Mouse (Mus musculus) embryo, embryonic 9.5 days (tissue): ENCODE measurements around the gene Map7.

Experiments used
- DNase-seq: peaks from one replicate; pipeline ENCODE4 v3.0.0-alpha.2; 2017; ENCODE audit errors: extremely low spot score

The Map7 gene

GRCm38 (mm10) chr10:20148130-20148772, at the start of gene Map7:
Map7 (plus strand) TSS chr10:20148471.
- no peak for DNase-seq

- DNase-seq: no peak
These were observed 46.8 kb upstream of the Map7 start for GRCm38 (mm10) chr10:20101456-20101855.

- DNase-seq: no peak
These were observed 43.9 kb upstream of the Map7 start for GRCm38 (mm10) chr10:20104271-20104931.

GRCm38 (mm10) chr10:20105575-20105974, 42.7 kb upstream of the Map7 start:
- no peak for DNase-seq

- DNase-seq: no peak
These were observed 41.2 kb upstream of the Map7 start for GRCm38 (mm10) chr10:20107031-20107430.

GRCm38 (mm10) chr10:20111508-20111907, 36.8 kb upstream of the Map7 start:
- DNase-seq: no peak

- DNase-seq: no peak
These were observed 36.0 kb upstream of the Map7 start for GRCm38 (mm10) chr10:20112026-20112973.

GRCm38 (mm10) chr10:20119504-20120425, 28.5 kb upstream of the Map7 start:
- no peak for DNase-seq

- DNase-seq: no peak
These were observed 26.3 kb upstream of the Map7 start for GRCm38 (mm10) chr10:20121981-20122380.

GRCm38 (mm10) chr10:20123401-20123800, 24.9 kb upstream of the Map7 start:
- DNase-seq: no peak

- no peak for DNase-seq
These were observed 23.7 kb upstream of the Map7 start for GRCm38 (mm10) chr10:20124576-20124975.

GRCm38 (mm10) chr10:20125226-20125625, 23.0 kb upstream of the Map7 start:
- peak; percentile 62 for DNase-seq

GRCm38 (mm10) chr10:20132933-20133652, 15.2 kb upstream of the Map7 start:
- no peak for DNase-seq

- DNase-seq: no peak
These were observed 12.8 kb upstream of the Map7 start for GRCm38 (mm10) chr10:20135350-20136058.

GRCm38 (mm10) chr10:20136505-20136904, 11.8 kb upstream of the Map7 start:
- no peak for DNase-seq

GRCm38 (mm10) chr10:20141376-20141775, 6.9 kb upstream of the Map7 start:
- DNase-seq: peak; percentile 10

- DNase-seq: no peak
These were observed 476 bp downstream of the Map7 start for GRCm38 (mm10) chr10:20148773-20149120.

GRCm38 (mm10) chr10:20149121-20149834, 1.0 kb downstream of the Map7 start:
- DNase-seq: peak; percentile 69

- peak; percentile 34 for DNase-seq
These were observed 1.6 kb downstream of the Map7 start for GRCm38 (mm10) chr10:20149835-20150355.
